Mouse (Mus musculus) hindbrain, embryonic 16.5 days (tissue): ENCODE measurements around the gene Olfr353. TPM values are rescaled to one million over a fixed set of nuclear protein-coding genes. Genes with fewer than 3 reads are reported as not detected.

Experiments
- ATAC-seq: fragments of 200-750 bp; cut with Nextera tagmentation; 2 replicates; pipeline ENCODE4 v1.8.0; 2017; ENCODE audit warnings: moderate TSS enrichment, moderate library complexity
- H3K27ac ChIP-seq: fragments of 300-500 bp; sonication (generic); 2 replicates; pipeline ENCODE4 v1.5.1; 2014; ENCODE audit warnings: low read depth, mild to moderate bottlenecking, control low read depth, low read length, moderate library complexity
- H3K27me3 ChIP-seq: fragments of 300-500 bp; sonication (generic); replicated peaks from 2 replicates; pipeline ENCODE4 v1.6.1; 2014; ENCODE audit warnings: low read length; ENCODE audit not compliant: control insufficient read depth, insufficient read depth
- H3K36me3 ChIP-seq: fragments of 300-500 bp; sonication (generic); 2 replicates; pipeline ENCODE4 v1.6.1; 2014; ENCODE audit warnings: mild to moderate bottlenecking, low read length, moderate library complexity, mixed read lengths; ENCODE audit not compliant: control insufficient read depth, insufficient read depth
- H3K4me1 ChIP-seq: fragments of 300-500 bp; sonication (generic); 2 replicates; pipeline ENCODE4 v1.6.1; 2014; ENCODE audit warnings: low read depth, low read length; ENCODE audit not compliant: control insufficient read depth, insufficient read depth
- H3K4me2 ChIP-seq: fragments of 300-500 bp; sonication (generic); 2 replicates; pipeline ENCODE4 v1.6.1; 2014; ENCODE audit warnings: mild to moderate bottlenecking, low read length, control low read depth, moderate library complexity
- H3K4me3 ChIP-seq: fragments of 300-500 bp; sonication (generic); 2 replicates; pipeline ENCODE4 v1.5.1; 2014; ENCODE audit warnings: mild to moderate bottlenecking, low read length, control low read depth, moderate library complexity
- H3K9ac ChIP-seq: fragments of 300-500 bp; sonication (generic); 2 replicates; pipeline ENCODE4 v1.6.1; 2014; ENCODE audit warnings: low read depth, mild to moderate bottlenecking, control low read depth, low read length, moderate library complexity
- H3K9me3 ChIP-seq: fragments of 300-500 bp; sonication (generic); 2 replicates; pipeline ENCODE4 v1.6.1; 2014; ENCODE audit warnings: mild to moderate bottlenecking, low read length, moderate library complexity; ENCODE audit not compliant: control insufficient read depth
- WGBS: fragments of 180-500 bp; shearing (Covaris S2); extraction: QIAGEN DNeasy Blood & Tissue Kit; methylation state at CpG from one replicate; pipeline ENCODE4 v1.1.7; 2014; 5-methylcytosine and 5-hydroxymethylcytosine counted together
- polyA plus RNA-seq: library from polyadenylated mRNA; unstranded; fragments of >200 nt; fragmentation: Nextera tagmentation; extraction: Ambion mirVana; gene quantifications from 2 replicates; pipeline ENCODE4 v1.2.1, GENCODE M21; 2015

Olfr353 gene
- polyA plus RNA-seq, result not detected in 2 replicates

GRCm38 (mm10) chr2:36892836-36893235 is at the start of gene Olfr353:
Olfr353 (minus strand) TSS chr2:36892936.
- Histone ChIP-seq H3K27me3 (no peaks in the 10 kb centered on the region), H3K4me2 (no peak within 1 kb of the TSS), H3K27ac (no peak within 1 kb of the TSS), H3K4me3 (no peak within 1 kb of the TSS), H3K9ac (no peak within 1 kb of the TSS), H3K36me3 (no peaks in the 10 kb centered on the region), H3K4me1 (no peaks in the 10 kb centered on the region), H3K9me3 (peaks cover 3% of the 10 kb centered on the region; the same call in 1 of the 2 replicates)
- no peak for ATAC-seq

- ATAC-seq, result no peak
- WGBS, result 88% methylated on average over 2 of the region's 2 CpGs
- Histone ChIP-seq H3K27me3 (no peaks in the 10 kb centered on the region), H3K27ac (no peak within 1 kb of the TSS), H3K9me3 (peaks cover 11% of the 10 kb centered on the region), H3K36me3 (no peaks in the 10 kb centered on the region), H3K4me1 (no peaks in the 10 kb centered on the region), H3K9ac (no peak within 1 kb of the TSS), H3K4me2 (no peak within 1 kb of the TSS), H3K4me3 (no peak within 1 kb of the TSS)
These were observed 44.1 kb upstream of the Olfr353 start, which contains the start of gene Olfr356 for GRCm38 (mm10) chr2:36936821-36937220. Olfr356 (plus strand) TSS chr2:36937121.

GRCm38 (mm10) chr2:36928797-36929196 is 36.1 kb upstream of the Olfr353 start, which contains the start of gene Olfr355:
Olfr355 (minus strand) TSS chr2:36928897.
- Histone ChIP-seq H3K4me3 (no peak within 1 kb of the TSS), H3K27me3 (no peaks in the 10 kb centered on the region), H3K9ac (no peak within 1 kb of the TSS), H3K4me2 (no peak within 1 kb of the TSS), H3K9me3 (peaks cover 7% of the 10 kb centered on the region; the same call in 1 of the 2 replicates), H3K27ac (no peak within 1 kb of the TSS), H3K36me3 (no peaks in the 10 kb centered on the region), H3K4me1 (no peaks in the 10 kb centered on the region)
- no peak for ATAC-seq

- no peaks in the 10 kb centered on the region for H3K4me1 ChIP-seq
These were observed 12.6 kb upstream of the Olfr353 start, which contains the start of gene Olfr354 for GRCm38 (mm10) chr2:36905380-36905779. Olfr354 (plus strand) TSS chr2:36905680.

GRCm38 (mm10) chr2:36897114-36897513 is 4.4 kb upstream of the Olfr353 start:
- Histone ChIP-seq H3K4me1 (no peaks in the 10 kb centered on the region), H3K4me2 (no peak overlapping the region), H3K27me3 (no peaks in the 10 kb centered on the region), H3K4me3 (no peak overlapping the region), H3K9ac (no peak overlapping the region), H3K9me3 (peaks cover 12% of the 10 kb centered on the region), H3K27ac (no peak overlapping the region), H3K36me3 (no peaks in the 10 kb centered on the region)
- no peak for ATAC-seq

More at GRCm38 (mm10) chr2:36905380-36905779, 12.6 kb upstream of the Olfr353 start, which contains the start of gene Olfr354:
- no peaks in the 10 kb centered on the region for H3K27me3 ChIP-seq
- no peak within 1 kb of the TSS for H3K4me2 ChIP-seq
- H3K4me3 ChIP-seq, result no peak within 1 kb of the TSS
- H3K27ac ChIP-seq, result no peak within 1 kb of the TSS
- peaks cover 3% of the 10 kb centered on the region; the same call in 1 of the 2 replicates for H3K9me3 ChIP-seq
- no peak for ATAC-seq
- H3K9ac ChIP-seq, result no peak within 1 kb of the TSS
- no peaks in the 10 kb centered on the region for H3K36me3 ChIP-seq

DNA sequence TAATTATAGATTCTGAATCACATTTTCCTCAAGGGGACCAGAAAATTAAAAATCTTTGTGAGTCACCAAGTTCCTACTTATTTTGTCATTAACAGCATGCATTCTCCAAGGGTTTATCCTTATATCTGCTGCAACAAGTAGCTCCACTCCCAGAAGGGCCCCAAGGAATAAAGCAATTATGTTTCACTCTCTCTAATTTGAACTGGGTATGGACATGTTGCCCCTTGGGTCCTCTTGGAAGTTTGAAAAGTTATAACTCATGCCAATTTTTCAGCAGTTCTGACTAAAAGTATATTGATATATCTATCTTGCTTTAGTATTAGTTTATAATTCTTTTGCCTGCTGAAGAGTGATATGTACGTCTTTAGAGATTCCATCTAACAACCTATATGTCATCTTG is 24.6 kb downstream of the Olfr353 start, which contains the start of gene Olfr352:
Gene Olfr352, plus strand, starts transcription at position 301 of the 400 bp plus-strand sequence.
- no peak for ATAC-seq
- 79% methylated on average over 1 of the region's 1 CpGs for WGBS

DNA sequence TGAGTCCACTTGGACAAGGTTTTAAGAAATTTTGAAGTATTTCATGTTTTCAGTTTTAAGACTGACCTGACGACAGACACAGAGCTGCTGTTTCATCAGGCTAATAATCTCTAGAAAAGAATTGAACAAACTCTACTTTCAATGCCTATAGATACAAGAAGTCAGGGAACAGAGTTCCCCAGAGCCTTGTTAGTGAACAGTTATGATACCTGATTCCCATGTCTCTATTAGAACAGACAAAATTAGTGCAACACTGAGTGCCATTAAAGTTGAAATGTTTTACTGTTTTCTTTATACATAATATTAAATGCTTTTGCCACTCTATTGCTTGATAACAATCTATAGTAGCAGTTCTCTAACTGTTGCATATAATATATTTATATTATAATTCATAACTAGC is 30.2 kb downstream of the Olfr353 start, which contains the start of gene Olfr351:
Gene Olfr351, minus strand, starts transcription at position 101 of the 400 bp plus-strand sequence.
- Histone ChIP-seq H3K4me1 (no peaks in the 10 kb centered on the region), H3K9ac (no peak within 1 kb of the TSS), H3K27ac (no peak within 1 kb of the TSS), H3K4me3 (no peak within 1 kb of the TSS), H3K9me3 (peaks cover 8% of the 10 kb centered on the region), H3K36me3 (no peaks in the 10 kb centered on the region), H3K4me2 (no peak within 1 kb of the TSS), H3K27me3 (no peaks in the 10 kb centered on the region)
- no peak for ATAC-seq
- WGBS, result 73% methylated on average over 1 of the region's 1 CpGs

More for the DNA sequence above, 24.6 kb downstream of the Olfr353 start, which contains the start of gene Olfr352:
- Histone ChIP-seq H3K4me3 (no peak within 1 kb of the TSS), H3K27ac (no peak within 1 kb of the TSS), H3K4me2 (no peak within 1 kb of the TSS), H3K4me1 (no peaks in the 10 kb centered on the region), H3K27me3 (no peaks in the 10 kb centered on the region), H3K9me3 (peaks cover 15% of the 10 kb centered on the region), H3K36me3 (no peaks in the 10 kb centered on the region), H3K9ac (no peak within 1 kb of the TSS)

DNA sequence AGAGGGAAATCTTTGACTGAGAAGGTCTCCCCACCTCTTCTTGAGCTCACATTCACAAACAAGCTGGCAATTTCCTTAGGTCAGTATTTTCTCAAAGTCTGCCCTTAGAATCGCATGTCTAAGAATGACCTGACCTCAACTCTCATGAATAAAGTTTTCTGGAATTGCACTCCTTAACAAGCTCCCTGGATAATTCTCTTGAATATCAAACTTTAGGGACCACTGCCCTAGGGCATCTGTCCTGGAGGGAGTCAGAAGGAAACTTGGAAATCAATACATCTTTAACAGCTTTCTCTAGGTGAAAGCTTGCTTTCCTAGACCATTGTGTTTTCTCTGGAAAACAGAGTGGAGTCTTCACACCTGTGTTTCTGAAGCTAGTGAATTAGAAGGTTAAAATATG is 46.7 kb downstream of the Olfr353 start, which contains the start of gene Olfr350:
Gene Olfr350, plus strand, starts transcription at position 301 of the 400 bp plus-strand sequence.
- WGBS, result 81% methylated on average over 1 of the region's 1 CpGs
- no peaks in the 10 kb centered on the region for H3K27me3 ChIP-seq
- no peak for ATAC-seq

More for the DNA sequence above, 46.7 kb downstream of the Olfr353 start, which contains the start of gene Olfr350:
- Histone ChIP-seq H3K9ac (no peak within 1 kb of the TSS), H3K4me2 (no peak within 1 kb of the TSS), H3K4me1 (no peaks in the 10 kb centered on the region), H3K9me3 (peaks cover 4% of the 10 kb centered on the region; the same call in 1 of the 2 replicates), H3K4me3 (no peak within 1 kb of the TSS), H3K27ac (no peak within 1 kb of the TSS), H3K36me3 (no peaks in the 10 kb centered on the region)
